Mouse (Mus musculus) hindbrain, embryonic 13.5 days (tissue): ENCODE results near the gene F11. TPM values are rescaled to one million over a fixed set of nuclear protein-coding genes. Genes with fewer than 3 reads are reported as not detected.

Experiments used
- ATAC-seq: fragments of 200-750 bp; cut with Nextera tagmentation; 2 replicates; pipeline ENCODE4 v1.8.0; 2017; ENCODE audit warnings: moderate TSS enrichment; ENCODE audit not compliant: low FRiP score
- H3K27ac ChIP-seq: fragments of 300-500 bp; sonication (generic); 2 replicates; pipeline ENCODE4 v1.5.1; 2015; ENCODE audit warnings: inconsistent platforms, mild to moderate bottlenecking, moderate library complexity
- H3K27me3 ChIP-seq: fragments of 300-500 bp; sonication (generic); 2 replicates; pipeline ENCODE4 v1.6.1; 2015; ENCODE audit warnings: mild to moderate bottlenecking, inconsistent platforms
- H3K36me3 ChIP-seq: fragments of 300-500 bp; sonication (generic); 2 replicates; pipeline ENCODE4 v1.6.1; 2015; ENCODE audit warnings: mild to moderate bottlenecking, inconsistent platforms
- H3K4me1 ChIP-seq: fragments of 300-500 bp; sonication (generic); replicated peaks from 2 replicates; pipeline ENCODE4 v1.6.1; 2015; ENCODE audit warnings: inconsistent platforms
- H3K4me2 ChIP-seq: fragments of 300-500 bp; sonication (generic); 2 replicates; pipeline ENCODE4 v1.6.1; 2015; ENCODE audit warnings: inconsistent platforms, mild to moderate bottlenecking, moderate library complexity
- H3K4me3 ChIP-seq: fragments of 300-500 bp; sonication (generic); 2 replicates; pipeline ENCODE4 v1.5.1; 2015; ENCODE audit warnings: mild to moderate bottlenecking, inconsistent platforms
- H3K9ac ChIP-seq: fragments of 300-500 bp; sonication (generic); 2 replicates; pipeline ENCODE4 v1.6.1; 2015; ENCODE audit warnings: mild to moderate bottlenecking, inconsistent platforms
- H3K9me3 ChIP-seq: fragments of 300-500 bp; sonication (generic); 2 replicates; pipeline ENCODE4 v1.6.1; 2016; ENCODE audit warnings: inconsistent platforms
- whole genome bisulfite sequencing: fragments of 180-500 bp; shearing (Covaris S2); methylation state at CpG from one replicate; pipeline ENCODE4 v1.1.7; 2015; 5-methylcytosine and 5-hydroxymethylcytosine counted together
- polyA plus RNA-seq: library from polyadenylated mRNA; unstranded; fragments of >200 nt; fragmentation: Nextera tagmentation; extraction: Ambion mirVana; gene quantifications from 2 replicates; pipeline ENCODE4 v1.2.1, GENCODE M21; 2015

Gene F11
- polyA plus RNA-seq, 1 experiment from 2014 or later, result not detected

- Histone ChIP-seq H3K4me1 (no peaks in the 10 kb centered on the region), H3K4me3 (no peak overlapping the region), H3K27ac (no peak overlapping the region), H3K9me3 (peaks cover 6% of the 10 kb centered on the region; the same call in 1 of the 2 replicates), H3K27me3 (no peaks in the 10 kb centered on the region), H3K36me3 (no peaks in the 10 kb centered on the region), H3K9ac (no peak overlapping the region), H3K4me2 (no peak overlapping the region)
- no peak for ATAC-seq
Observed at GRCm38 (mm10) chr8:45268485-45268884, 6.7 kb upstream of the F11 start.

GRCm38 (mm10) chr8:45267611-45268391, 6.0 kb upstream of the F11 start:
- WGBS, result 92% methylated on average over 4 of the region's 4 CpGs
- Histone ChIP-seq H3K9ac (no peak overlapping the region), H3K4me2 (no peak overlapping the region), H3K4me3 (no peak overlapping the region), H3K27me3 (no peaks in the 10 kb centered on the region), H3K4me1 (no peaks in the 10 kb centered on the region), H3K36me3 (no peaks in the 10 kb centered on the region), H3K27ac (no peak overlapping the region), H3K9me3 (peaks cover 6% of the 10 kb centered on the region; the same call in 1 of the 2 replicates)
- ATAC-seq, result no peak

GRCm38 (mm10) chr8:45266993-45267392, 5.2 kb upstream of the F11 start:
- H3K4me1 ChIP-seq, result no peaks in the 10 kb centered on the region
- H3K36me3 ChIP-seq, result no peaks in the 10 kb centered on the region
- no peak for ATAC-seq
- peaks cover 6% of the 10 kb centered on the region; the same call in 1 of the 2 replicates for H3K9me3 ChIP-seq
- no peak overlapping the region for H3K4me2 ChIP-seq
- no peaks in the 10 kb centered on the region for H3K27me3 ChIP-seq
- H3K27ac ChIP-seq, result no peak overlapping the region
- H3K9ac ChIP-seq, result no peak overlapping the region
- no peak overlapping the region for H3K4me3 ChIP-seq
- 59% methylated on average over 8 of the region's 8 CpGs for WGBS

- no peaks in the 10 kb centered on the region for H3K36me3 ChIP-seq
- no peak overlapping the region for H3K9ac ChIP-seq
- H3K4me2 ChIP-seq, result no peak overlapping the region
- H3K27me3 ChIP-seq, result no peaks in the 10 kb centered on the region
- ATAC-seq, result no peak
- H3K9me3 ChIP-seq, result peaks cover 6% of the 10 kb centered on the region; the same call in 1 of the 2 replicates
- WGBS, result 92% methylated on average over 4 of the region's 4 CpGs
- no peak overlapping the region for H3K27ac ChIP-seq
- no peak overlapping the region for H3K4me3 ChIP-seq
- no peaks in the 10 kb centered on the region for H3K4me1 ChIP-seq
Observed at GRCm38 (mm10) chr8:45264918-45265317, 3.1 kb upstream of the F11 start.

GRCm38 (mm10) chr8:45262851-45263250, 1.0 kb upstream of the F11 start:
- no peaks in the 10 kb centered on the region for H3K4me1 ChIP-seq
- no peak overlapping the region for H3K4me3 ChIP-seq
- H3K27ac ChIP-seq, result no peak overlapping the region
- H3K27me3 ChIP-seq, result no peaks in the 10 kb centered on the region
- WGBS, result 91% methylated on average over 3 of the region's 3 CpGs
- H3K9me3 ChIP-seq, result peaks cover 6% of the 10 kb centered on the region; the same call in 1 of the 2 replicates
- H3K4me2 ChIP-seq, result no peak overlapping the region
- no peaks in the 10 kb centered on the region for H3K36me3 ChIP-seq
- no peak for ATAC-seq
- H3K9ac ChIP-seq, result no peak overlapping the region

GRCm38 (mm10) chr8:45258421-45258820, 3.4 kb downstream of the F11 start:
- Histone ChIP-seq H3K27me3 (no peaks in the 10 kb centered on the region), H3K9ac (no peak overlapping the region), H3K4me2 (no peak overlapping the region), H3K36me3 (no peaks in the 10 kb centered on the region), H3K4me3 (no peak overlapping the region), H3K9me3 (no peaks in the 10 kb centered on the region), H3K27ac (no peak overlapping the region), H3K4me1 (no peaks in the 10 kb centered on the region)
- WGBS, result 74% methylated on average over 8 of the region's 8 CpGs
- ATAC-seq, result no peak

GRCm38 (mm10) chr8:45255040-45255439, 6.8 kb downstream of the F11 start:
- H3K9me3 ChIP-seq, result no peaks in the 10 kb centered on the region
- no peak overlapping the region for H3K4me3 ChIP-seq
- H3K27me3 ChIP-seq, result no peaks in the 10 kb centered on the region
- no peak overlapping the region for H3K4me2 ChIP-seq
- no peak for ATAC-seq
- no peaks in the 10 kb centered on the region for H3K36me3 ChIP-seq
- H3K9ac ChIP-seq, result no peak overlapping the region
- H3K27ac ChIP-seq, result no peak overlapping the region
- H3K4me1 ChIP-seq, result no peaks in the 10 kb centered on the region
- WGBS, result 86% methylated on average over 12 of the region's 12 CpGs

- Histone ChIP-seq H3K36me3 (no peaks in the 10 kb centered on the region), H3K27me3 (no peaks in the 10 kb centered on the region), H3K4me3 (no peak overlapping the region), H3K9ac (no peak overlapping the region), H3K4me2 (no peak overlapping the region), H3K9me3 (no peaks in the 10 kb centered on the region), H3K4me1 (no peaks in the 10 kb centered on the region), H3K27ac (no peak overlapping the region)
- ATAC-seq, result no peak
- WGBS, result 87% methylated on average over 8 of the region's 8 CpGs
Observed at GRCm38 (mm10) chr8:45254194-45254842, 7.5 kb downstream of the F11 start.

GRCm38 (mm10) chr8:45253586-45253985, 8.2 kb downstream of the F11 start:
- 100% methylated on average over 1 of the region's 1 CpGs for WGBS
- Histone ChIP-seq H3K4me1 (no peaks in the 10 kb centered on the region), H3K36me3 (no peaks in the 10 kb centered on the region), H3K9ac (no peak overlapping the region), H3K4me3 (no peak overlapping the region), H3K9me3 (no peaks in the 10 kb centered on the region), H3K27me3 (no peaks in the 10 kb centered on the region), H3K4me2 (no peak overlapping the region), H3K27ac (no peak overlapping the region)
- no peak for ATAC-seq

- no peak overlapping the region for H3K27ac ChIP-seq
- no peak overlapping the region for H3K4me2 ChIP-seq
- no peaks in the 10 kb centered on the region for H3K4me1 ChIP-seq
- no peak overlapping the region for H3K4me3 ChIP-seq
- no peak for ATAC-seq
- no peaks in the 10 kb centered on the region for H3K9me3 ChIP-seq
- no peaks in the 10 kb centered on the region for H3K27me3 ChIP-seq
- H3K36me3 ChIP-seq, result no peaks in the 10 kb centered on the region
- WGBS, result 71% methylated on average over 2 of the region's 2 CpGs
- no peak overlapping the region for H3K9ac ChIP-seq
Observed at GRCm38 (mm10) chr8:45253111-45253510, 8.7 kb downstream of the F11 start.

GRCm38 (mm10) chr8:45246307-45246706, 15.5 kb downstream of the F11 start:
- Histone ChIP-seq H3K27ac (no peak overlapping the region), H3K36me3 (no peaks in the 10 kb centered on the region), H3K9ac (no peak overlapping the region), H3K27me3 (no peaks in the 10 kb centered on the region), H3K9me3 (no peaks in the 10 kb centered on the region), H3K4me3 (no peak overlapping the region), H3K4me1 (peaks cover 3% of the 10 kb centered on the region; the same call in 1 of the 2 replicates), H3K4me2 (no peak overlapping the region)
- ATAC-seq, result no peak
- WGBS, result 28% methylated on average over 7 of the region's 7 CpGs

GRCm38 (mm10) chr8:45239363-45239762, 22.5 kb downstream of the F11 start:
- Histone ChIP-seq H3K4me3 (no peak overlapping the region), H3K27ac (no peak overlapping the region), H3K4me2 (no peak overlapping the region), H3K9me3 (no peaks in the 10 kb centered on the region), H3K27me3 (peaks cover 3% of the 10 kb centered on the region; the same call in 1 of the 2 replicates), H3K9ac (no peak overlapping the region), H3K36me3 (no peaks in the 10 kb centered on the region), H3K4me1 (peaks cover 7% of the 10 kb centered on the region)
- ATAC-seq, result no peak
- 90% methylated on average over 8 of the region's 8 CpGs for WGBS

- H3K4me3 ChIP-seq, result no peak overlapping the region
- no peaks in the 10 kb centered on the region for H3K9me3 ChIP-seq
- H3K4me2 ChIP-seq, result no peak overlapping the region
- no peaks in the 10 kb centered on the region for H3K36me3 ChIP-seq
- WGBS, result 33% methylated on average over 3 of the region's 3 CpGs
- H3K27me3 ChIP-seq, result peaks cover 3% of the 10 kb centered on the region; the same call in 1 of the 2 replicates
- H3K4me1 ChIP-seq, result peaks cover 7% of the 10 kb centered on the region
- no peak for ATAC-seq
- H3K9ac ChIP-seq, result no peak overlapping the region
- no peak overlapping the region for H3K27ac ChIP-seq
Observed at GRCm38 (mm10) chr8:45238282-45238681, 23.5 kb downstream of the F11 start.
